Mouse (Mus musculus): ENCODE results near the gene Khsrp.
"Not testable (repeated sequence)": the region's sequence is repeated elsewhere in the genome, so short reads cannot be mapped to it uniquely, and the experiment has no call there.

Khsrp gene

DNA sequence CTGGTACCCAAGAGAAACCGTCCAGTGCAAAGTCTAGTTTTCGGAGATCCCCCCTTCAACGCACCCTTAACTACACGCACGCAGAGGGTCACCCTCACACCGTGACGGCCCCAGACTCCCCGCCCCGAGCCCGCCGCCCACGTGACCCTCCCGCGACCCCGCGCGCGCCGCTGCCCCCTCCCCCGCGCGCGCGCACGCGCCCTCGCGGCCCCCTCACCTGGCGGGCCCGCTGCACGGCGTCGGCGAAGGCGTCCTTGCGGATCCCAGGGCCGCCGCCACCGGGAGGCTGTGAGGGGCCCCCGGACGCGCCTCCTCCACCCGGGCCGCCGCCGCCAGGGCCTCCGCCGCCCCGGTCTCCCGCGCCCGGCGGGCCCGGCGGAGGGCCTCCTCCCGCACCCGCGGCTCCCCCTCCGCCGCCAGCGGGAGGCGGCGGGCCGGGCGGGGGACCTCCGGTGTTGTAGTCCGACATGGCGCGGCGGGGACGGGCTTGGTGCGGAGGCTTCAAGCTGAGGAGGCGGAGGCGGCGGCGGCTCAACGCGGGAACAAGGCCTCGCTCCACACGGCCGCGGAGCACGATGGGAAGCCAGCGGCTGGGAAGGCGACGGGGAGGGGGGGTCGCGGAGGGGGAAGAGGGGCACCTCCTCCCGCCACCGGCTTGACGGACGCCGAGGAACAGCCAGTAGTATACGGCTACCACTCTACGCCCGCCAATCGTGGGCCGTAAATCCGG, at the start of gene Khsrp:
TSS of gene Khsrp (minus strand) at position 592 of the 730 bp plus-strand sequence.
- peak; percentile 72 for DNase-seq

DNA sequence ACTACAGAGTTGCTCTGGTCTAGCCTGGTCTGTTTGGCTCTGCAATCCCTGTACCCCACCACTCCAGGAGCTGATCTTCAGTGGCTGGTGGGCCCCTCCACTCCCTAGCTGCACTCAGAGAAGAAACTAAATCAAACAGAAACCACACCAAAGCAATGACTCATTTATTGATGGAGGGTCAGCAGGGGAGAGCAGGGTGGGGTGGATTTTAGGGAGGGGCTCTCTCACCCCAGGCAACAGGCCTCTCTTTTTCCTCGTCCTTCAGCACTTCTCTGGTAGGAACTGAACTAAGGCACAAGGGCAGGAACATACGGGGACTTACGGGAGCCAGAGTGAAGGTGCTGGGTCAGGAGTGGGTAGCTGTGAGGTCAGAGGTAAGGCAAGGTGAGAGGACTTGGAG, 48.6 kb upstream of the Khsrp start:
- DNase-seq, result no peak

DNA sequence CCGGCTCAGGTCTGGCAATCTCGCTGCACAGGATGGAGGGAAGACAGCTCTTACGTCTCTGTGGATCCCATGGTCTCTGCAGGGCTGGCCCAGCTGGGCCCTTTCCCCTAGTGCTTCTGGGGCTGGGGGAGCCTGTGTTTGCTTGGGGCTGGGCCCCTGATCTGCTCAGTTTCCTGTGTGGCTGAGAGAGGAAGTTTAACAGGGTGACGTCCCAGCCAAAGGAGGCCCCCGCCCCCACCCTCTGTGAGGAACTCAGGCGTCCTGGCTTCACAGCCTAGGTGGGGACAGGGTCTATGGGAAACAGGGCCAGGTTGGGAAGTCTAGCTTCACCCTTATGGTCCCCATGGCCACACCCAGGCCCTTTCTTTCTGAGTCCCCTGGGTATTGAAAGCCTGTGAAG, 47.0 kb upstream of the Khsrp start, which contains the start of gene Dennd1c:
TSS of gene Dennd1c (minus strand) at position 179 of the 400 bp plus-strand sequence.
- no peak for DNase-seq

DNA sequence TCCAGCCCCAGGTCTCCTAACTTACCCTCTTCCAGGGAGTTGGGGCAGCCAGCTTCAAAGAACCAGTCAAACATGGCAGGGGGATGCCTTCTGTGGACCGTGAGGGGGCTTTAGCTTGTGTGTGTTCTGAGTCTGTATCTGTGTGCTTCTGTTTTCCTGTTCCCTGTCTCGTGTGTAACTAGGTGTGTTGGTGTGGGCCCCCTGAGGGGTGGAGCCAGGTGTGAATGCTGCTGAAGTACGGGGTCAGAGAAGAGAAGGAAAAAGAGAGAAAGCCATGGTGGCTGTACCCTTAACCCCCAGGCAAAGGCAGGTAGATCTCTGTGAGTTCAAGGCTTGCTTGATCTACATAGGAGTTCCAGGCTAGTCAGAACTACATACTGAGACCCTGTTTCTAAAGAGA, 45.6 kb upstream of the Khsrp start:
- no peak for DNase-seq

GRCm38 (mm10) chr17:57070699-57071098, 39.4 kb upstream of the Khsrp start:
- peak; percentile 64 for DNase-seq

DNA sequence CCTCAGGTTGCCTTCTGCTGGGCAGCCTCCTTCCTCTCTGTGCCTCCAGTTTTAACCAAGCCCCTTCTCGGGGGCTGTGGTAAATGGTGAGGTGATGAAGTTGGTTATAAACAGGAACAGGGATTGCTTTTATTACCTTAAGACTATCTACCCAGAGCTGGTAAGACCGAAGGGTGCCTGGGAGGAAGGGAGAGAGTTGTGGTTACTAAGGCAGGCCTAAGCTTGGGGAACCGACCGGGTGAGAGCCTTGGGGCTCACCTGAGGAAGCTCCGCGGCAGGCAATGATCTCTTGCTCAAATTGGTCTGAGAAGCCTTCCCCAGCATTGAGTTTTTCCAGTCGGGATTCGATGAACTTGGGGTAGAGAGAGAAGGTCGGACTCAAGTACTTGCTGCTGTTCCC, 39.0 kb upstream of the Khsrp start:
- DNase-seq, result no peak

GRCm38 (mm10) chr17:57066908-57067307, 35.6 kb upstream of the Khsrp start:
- no peak for DNase-seq

DNA sequence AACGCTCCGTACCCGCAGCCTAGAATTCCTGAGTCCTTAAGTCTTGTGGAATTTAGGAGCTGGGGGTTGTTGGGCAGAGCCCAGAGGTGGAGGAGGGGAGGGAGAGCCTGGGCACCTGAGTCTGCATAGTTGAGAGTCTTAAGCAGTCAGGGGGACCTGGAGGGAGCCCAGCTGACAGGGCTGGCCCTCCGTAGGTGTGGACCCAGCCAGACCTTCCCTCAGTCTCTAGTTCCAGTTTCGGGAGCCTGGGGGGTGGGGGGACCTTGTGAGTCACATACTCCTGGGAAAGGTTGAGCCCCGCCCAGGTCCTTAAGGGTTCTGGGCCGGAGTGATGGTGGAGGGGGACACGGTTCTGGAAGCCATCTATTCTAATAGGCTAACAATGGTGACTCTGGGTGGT, 31.7 kb upstream of the Khsrp start:
- DNase-seq, result peak; percentile 46

DNA sequence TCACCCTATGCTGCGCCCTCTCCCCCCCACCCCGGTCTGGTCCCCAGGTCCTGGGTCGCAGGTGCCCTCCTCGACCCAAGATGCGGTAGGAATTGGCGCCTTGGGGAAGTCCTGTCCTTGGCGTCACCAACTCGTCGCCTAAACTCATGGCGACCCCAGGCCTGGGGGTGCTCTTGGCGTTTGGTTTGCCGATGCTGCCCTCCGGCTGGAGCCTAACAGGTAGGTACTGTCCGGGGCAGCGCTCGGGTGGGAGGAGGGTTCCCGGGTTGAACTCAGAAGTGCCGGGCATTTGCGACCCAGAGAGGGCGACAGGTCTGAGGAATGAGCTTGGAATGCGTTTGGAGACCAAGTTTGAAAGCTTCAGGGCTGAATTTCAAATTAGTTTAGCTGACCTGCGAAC, 31.2 kb upstream of the Khsrp start:
- no peak for DNase-seq

GRCm38 (mm10) chr17:57062011-57062521, 30.7 kb upstream of the Khsrp start:
- peak; percentile 86 for DNase-seq

DNA sequence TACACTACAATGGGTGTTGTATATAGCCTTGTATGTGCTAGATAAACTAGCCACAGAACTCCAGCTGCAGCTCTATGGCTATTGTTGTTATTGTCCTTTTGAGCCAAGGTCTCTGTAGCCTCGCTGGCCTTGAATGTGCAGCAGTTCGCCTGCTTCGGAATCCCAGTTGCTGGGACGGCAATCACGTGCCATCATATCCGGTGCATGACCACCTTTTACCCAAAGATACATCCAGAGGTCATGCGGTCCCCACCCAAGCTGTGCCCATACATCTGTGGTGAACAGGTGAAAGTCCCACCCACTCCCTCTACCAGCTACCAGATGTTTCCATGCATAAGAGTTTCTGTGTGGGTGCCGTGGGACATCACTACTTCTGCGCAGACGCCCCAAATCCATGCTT, 29.7 kb upstream of the Khsrp start:
- no peak for DNase-seq

- peak; percentile 95 for DNase-seq
Measured at GRCm38 (mm10) chr17:57060231-57060801, 29.0 kb upstream of the Khsrp start.

GRCm38 (mm10) chr17:57059486-57059977, 28.2 kb upstream of the Khsrp start, which contains the start of gene Slc25a23:
Gene Slc25a23 (minus strand): TSS chr17:57059863.
- DNase-seq, result peak; percentile 86

DNA sequence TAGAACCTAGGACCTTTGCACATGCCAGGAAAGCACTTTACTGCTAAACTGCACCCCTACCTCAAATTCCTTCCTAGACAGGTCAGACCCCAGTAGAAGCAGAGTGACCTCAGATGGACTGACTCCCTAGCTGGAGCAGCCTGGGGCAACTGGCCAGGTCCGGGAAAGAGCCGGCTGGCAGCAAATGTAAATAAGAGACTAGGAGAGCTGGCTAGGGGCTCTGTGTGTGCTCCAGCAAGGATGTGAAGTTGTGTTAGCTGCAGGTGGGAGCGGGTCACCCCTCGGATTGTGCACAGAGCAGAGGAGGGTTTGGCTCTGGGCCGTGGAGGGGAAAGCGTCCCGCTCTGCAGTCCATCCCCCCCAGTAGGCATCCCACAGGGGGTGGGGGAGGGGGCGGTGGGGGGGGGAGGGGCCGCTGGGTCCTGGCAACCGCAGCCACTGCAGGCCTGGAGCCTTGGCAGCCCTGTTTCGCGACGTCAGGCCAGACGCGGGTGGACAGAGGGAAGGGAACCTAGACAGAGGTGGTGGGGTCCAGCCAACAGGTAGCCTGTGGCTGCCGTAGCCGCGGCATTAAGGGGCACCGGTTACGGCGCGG, 27.7 kb upstream of the Khsrp start, which contains the start of gene Crb3:
TSS of gene Crb3 (plus strand) at position 215 of the 595 bp plus-strand sequence.
- DNase-seq, result peak; percentile 49

- DNase-seq, result no peak
Measured at GRCm38 (mm10) chr17:57056246-57056645, 24.9 kb upstream of the Khsrp start.

GRCm38 (mm10) chr17:57051679-57052078, 20.4 kb upstream of the Khsrp start:
- DNase-seq, result not testable (repeated sequence)

DNA sequence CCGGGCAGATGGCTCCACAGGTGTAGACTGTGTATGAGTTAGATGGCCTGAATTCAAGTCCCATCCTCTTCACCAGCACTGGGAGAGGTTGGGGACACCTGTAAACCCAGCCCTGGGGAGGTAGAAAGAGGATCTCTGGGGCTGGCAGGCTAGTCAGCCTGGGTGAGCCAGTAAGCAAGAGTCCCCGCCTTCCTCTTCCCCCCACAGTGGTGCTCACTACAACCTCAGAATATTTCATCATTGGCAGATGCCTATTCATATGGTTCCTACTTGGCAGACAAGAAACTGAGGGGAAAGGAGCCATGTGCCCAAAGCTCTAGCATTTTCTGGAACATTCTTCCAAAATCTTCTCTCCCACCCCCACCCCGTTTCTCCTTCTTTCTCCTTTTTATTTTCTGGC, 17.5 kb upstream of the Khsrp start:
- DNase-seq, result no peak

GRCm38 (mm10) chr17:57047406-57047805, 16.1 kb upstream of the Khsrp start:
- DNase-seq, result peak; percentile 30

DNA sequence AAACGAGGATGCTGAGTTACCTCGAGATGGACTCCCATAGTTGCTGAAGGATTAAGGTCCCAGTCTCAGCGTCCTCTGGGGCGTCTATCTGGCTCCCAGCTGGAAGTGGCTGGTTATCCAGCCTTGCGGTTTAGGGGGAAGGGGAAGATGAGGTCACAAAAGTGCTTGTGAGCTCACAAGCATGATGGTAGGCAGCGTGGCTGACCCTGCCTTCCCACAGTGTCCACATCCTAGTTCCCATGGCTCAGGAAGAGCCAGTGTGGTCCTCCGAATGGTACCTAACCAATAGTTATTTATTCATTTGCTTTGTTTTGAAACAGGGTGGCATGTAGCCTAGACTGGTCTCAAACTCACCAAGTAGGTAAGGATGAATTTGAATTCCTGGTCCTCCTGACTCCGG, 10.2 kb upstream of the Khsrp start, which contains the start of gene Slc25a41:
TSS of gene Slc25a41 (minus strand) at position 101 of the 400 bp plus-strand sequence.
- DNase-seq, result no peak

GRCm38 (mm10) chr17:57038978-57039377, 7.7 kb upstream of the Khsrp start:
- DNase-seq, result peak; percentile 25

GRCm38 (mm10) chr17:57032854-57033253, 1.5 kb upstream of the Khsrp start:
- DNase-seq, result no peak

DNA sequence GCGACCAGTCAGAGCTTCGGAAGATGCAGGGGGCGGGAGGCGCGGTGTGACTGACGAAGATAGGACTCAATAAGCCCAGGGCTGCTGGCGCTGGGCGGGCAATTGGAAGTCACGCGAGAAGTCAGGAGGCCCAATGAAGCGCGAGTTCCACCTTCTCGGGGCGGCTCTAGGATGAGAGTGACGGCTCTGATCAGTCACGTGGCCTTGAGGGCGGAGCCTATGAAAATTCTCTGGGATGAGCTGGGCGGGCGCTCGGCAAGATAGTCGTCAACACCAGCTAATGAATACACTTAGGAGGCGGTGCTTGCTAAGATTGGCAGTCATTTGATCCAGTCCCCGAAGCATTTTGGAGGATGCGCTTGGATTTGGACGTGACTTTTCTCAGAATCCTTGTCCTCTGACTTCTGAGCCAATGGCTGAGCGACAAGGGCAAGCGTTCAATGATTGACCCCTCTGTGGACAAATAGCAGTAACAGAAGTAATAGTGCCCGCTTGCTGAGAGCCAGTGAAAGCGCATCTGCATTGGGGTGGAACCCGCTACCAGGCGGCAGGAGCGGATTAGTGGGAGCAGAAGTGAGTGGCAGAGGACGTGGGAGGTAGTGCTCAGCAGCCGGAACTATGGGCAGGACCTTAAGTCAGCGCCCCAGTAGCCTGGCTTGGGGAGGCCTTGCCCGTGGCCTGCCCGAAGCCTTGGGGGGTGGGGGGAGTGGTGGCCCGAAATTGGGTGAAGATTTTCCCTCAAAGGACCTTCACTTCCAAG, 519 bp upstream of the Khsrp start:
- peak; percentile 99 for DNase-seq

GRCm38 (mm10) chr17:57029691-57030090, 1.6 kb downstream of the Khsrp start:
- DNase-seq, result peak; percentile 31
